Mouse (Mus musculus) midbrain, postnatal 0 days (tissue): ENCODE data around the gene Fxyd5. TPM values are rescaled to one million over a fixed set of nuclear protein-coding genes. Genes with fewer than 3 reads are reported as not detected.

ENCODE experiments used
- ATAC-seq: fragments of 200-750 bp; cut with Nextera tagmentation; 2 replicates; pipeline ENCODE4 v1.8.0; 2017; ENCODE audit warnings: moderate number of reproducible peaks, mild to moderate bottlenecking, moderate TSS enrichment, moderate library complexity; ENCODE audit not compliant: low FRiP score
- DNase-seq: peaks from one replicate; pipeline ENCODE4 v3.0.0-alpha.2; 2015; ENCODE audit warnings: low spot score
- H3K27ac ChIP-seq: fragments of 300-500 bp; sonication (generic); 2 replicates; pipeline ENCODE4 v1.5.1; 2014; ENCODE audit warnings: low read depth, mild to moderate bottlenecking, low read length, mixed read lengths
- H3K27me3 ChIP-seq: fragments of 300-500 bp; sonication (generic); 2 replicates; pipeline ENCODE4 v1.6.1; 2014; ENCODE audit warnings: low read length, control low read depth, mixed read lengths; ENCODE audit not compliant: insufficient read depth
- H3K36me3 ChIP-seq: fragments of 300-500 bp; sonication (generic); 2 replicates; pipeline ENCODE4 v1.6.1; 2014; ENCODE audit warnings: low read length, control low read depth, mixed read lengths; ENCODE audit not compliant: insufficient read depth
- H3K4me1 ChIP-seq: fragments of 300-500 bp; sonication (generic); 2 replicates; pipeline ENCODE4 v1.6.1; 2014; ENCODE audit warnings: mild to moderate bottlenecking, control low read depth, antibody characterized with exemption, low read length, mixed read lengths; ENCODE audit not compliant: insufficient read depth
- H3K4me2 ChIP-seq: fragments of 300-500 bp; sonication (generic); 2 replicates; pipeline ENCODE4 v1.6.1; 2014; ENCODE audit warnings: low read depth, mild to moderate bottlenecking, low read length, mixed read lengths; ENCODE audit not compliant: poor library complexity, severe bottlenecking
- H3K4me3 ChIP-seq: fragments of 300-500 bp; sonication (generic); 2 replicates; pipeline ENCODE4 v1.5.1; 2014; ENCODE audit warnings: low read depth, mild to moderate bottlenecking, low read length, moderate library complexity
- H3K9ac ChIP-seq: fragments of 300-500 bp; sonication (generic); replicated peaks from 2 replicates; pipeline ENCODE4 v1.6.1; 2014; ENCODE audit warnings: mild to moderate bottlenecking, low read length, moderate library complexity, mixed read lengths; ENCODE audit not compliant: poor library complexity, severe bottlenecking
- H3K9me3 ChIP-seq: fragments of 300-500 bp; sonication (generic); 2 replicates; pipeline ENCODE4 v1.6.1; 2016; ENCODE audit warnings: low read length, control low read depth
- CTCF ChIP-seq: IDR thresholded peaks from 2 replicates; pipeline ENCODE4 v1.5.1; 2016; ENCODE audit warnings: antibody characterized with exemption, mild to moderate bottlenecking
- WGBS: fragments of 180-500 bp; shearing (Covaris S2); extraction: QIAGEN DNeasy Blood & Tissue Kit; methylation state at CpG from one replicate; pipeline ENCODE4 v1.1.7; 2014; 5-methylcytosine and 5-hydroxymethylcytosine counted together
- polyA plus RNA-seq: library from polyadenylated mRNA; unstranded; fragments of >200 nt; fragmentation: Nextera tagmentation; extraction: Ambion mirVana; gene quantifications from 2 replicates; pipeline ENCODE4 v1.2.1, GENCODE M21; 2015
- total RNA-seq: library from RNA; depleted of rRNA; stranded (reverse); fragments of >200 nt; gene quantifications from 2 replicates; pipeline ENCODE4 v1.2.3, GENCODE M21; 2014

Gene Fxyd5
- total and polyA plus RNA-seq, 2 experiments from 2014 or later, result 31.9 to 48.0 TPM

DNA sequence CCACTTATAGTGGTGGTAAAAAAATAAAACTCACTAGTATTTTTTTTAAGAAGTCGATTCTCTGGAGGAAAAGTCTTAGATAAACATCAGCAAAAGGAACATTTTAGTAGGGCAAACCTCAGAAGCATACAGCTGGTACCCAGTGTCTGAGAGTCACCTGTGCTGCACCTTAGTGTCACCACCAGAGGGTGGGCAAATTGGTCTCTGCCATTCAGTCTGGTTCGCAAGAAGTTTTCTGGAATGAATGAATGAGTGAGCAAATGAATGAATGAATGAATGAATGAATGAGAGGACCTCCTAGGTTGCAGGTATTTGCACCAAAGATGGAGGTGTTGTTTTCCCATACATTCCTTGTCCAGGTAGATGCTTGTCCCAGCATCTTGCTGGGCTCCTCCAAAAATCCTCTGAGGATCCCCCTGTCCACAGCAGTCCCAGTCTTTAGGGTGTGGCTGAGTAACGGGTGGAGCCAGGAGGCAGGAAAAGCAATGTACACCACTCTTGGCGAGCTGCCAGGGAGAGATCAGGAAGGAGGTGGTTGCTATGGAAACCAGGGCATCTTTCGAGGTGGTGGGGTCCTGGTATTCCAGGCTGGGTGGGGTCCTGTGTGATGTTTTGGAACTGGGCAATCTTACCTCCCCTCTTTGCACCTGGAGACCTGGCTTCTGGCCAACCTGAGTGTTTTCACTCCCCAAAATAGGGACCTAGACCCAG is 7.0 kb upstream of the Fxyd5 start:
- Histone ChIP-seq H3K9me3 (no peaks in the 10 kb centered on the region), H3K27me3 (peaks cover 18% of the 10 kb centered on the region), H3K9ac (peak overlapping the region; percentile 67), H3K27ac (peak overlapping the region; percentile 27; the same call in 1 of the 2 replicates), H3K4me1 (peaks cover 9% of the 10 kb centered on the region; the same call in 1 of the 2 replicates), H3K36me3 (no peaks in the 10 kb centered on the region), H3K4me2 (peak overlapping the region; percentile 69), H3K4me3 (peak overlapping the region; percentile 44)
- TF ChIP-seq CTCF, result peak; percentile 61
- WGBS, result 18% methylated on average over 5 of the region's 5 CpGs
- peak; percentile 78 for DNase-seq
- no peak for ATAC-seq

DNA sequence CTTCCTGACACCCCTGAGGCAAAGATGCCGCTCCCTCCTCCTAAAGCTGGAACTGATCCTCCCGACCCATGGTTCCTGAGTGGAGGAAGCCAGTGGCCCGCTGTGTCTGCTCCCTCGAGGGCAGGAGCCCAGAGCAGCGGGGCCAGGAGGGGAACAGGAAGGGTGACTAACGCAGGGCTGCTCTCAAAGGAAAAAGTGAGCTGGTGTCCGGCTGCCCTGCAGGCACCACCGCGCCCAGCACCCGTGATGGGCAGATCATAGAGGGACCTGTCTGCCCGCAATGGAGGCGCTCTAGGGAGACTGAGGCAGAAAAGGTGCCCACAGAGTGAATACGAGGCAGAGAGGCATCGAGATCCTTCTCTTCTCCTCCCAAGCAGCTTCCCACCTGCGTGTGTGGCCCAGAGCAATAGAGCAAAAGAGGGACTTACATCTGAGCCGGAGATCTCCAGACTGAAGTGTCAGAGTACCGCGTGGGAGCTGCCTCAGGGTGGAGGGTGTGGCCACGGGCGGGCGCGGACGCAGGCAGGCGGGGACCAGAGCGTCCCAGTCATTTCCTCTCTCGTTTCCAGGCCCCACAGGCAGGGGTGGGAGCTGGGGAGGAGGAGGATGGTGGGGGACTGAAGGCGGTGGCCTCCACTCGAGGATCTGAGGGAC is 492 bp downstream of the Fxyd5 start:
- WGBS, result 7% methylated on average over 28 of the region's 28 CpGs
- Histone ChIP-seq H3K4me2 (peak overlapping the region; percentile 20; the same call in 1 of the 2 replicates), H3K4me1 (no peaks in the 10 kb centered on the region), H3K36me3 (peaks cover 7% of the 10 kb centered on the region; the same call in 1 of the 2 replicates), H3K27ac (no peak overlapping the region), H3K4me3 (no peak overlapping the region), H3K27me3 (peaks cover 22% of the 10 kb centered on the region), H3K9ac (no peak overlapping the region), H3K9me3 (no peaks in the 10 kb centered on the region)
- DNase-seq (no peak), ATAC-seq (no peak)
- TF ChIP-seq CTCF, result no peak

DNA sequence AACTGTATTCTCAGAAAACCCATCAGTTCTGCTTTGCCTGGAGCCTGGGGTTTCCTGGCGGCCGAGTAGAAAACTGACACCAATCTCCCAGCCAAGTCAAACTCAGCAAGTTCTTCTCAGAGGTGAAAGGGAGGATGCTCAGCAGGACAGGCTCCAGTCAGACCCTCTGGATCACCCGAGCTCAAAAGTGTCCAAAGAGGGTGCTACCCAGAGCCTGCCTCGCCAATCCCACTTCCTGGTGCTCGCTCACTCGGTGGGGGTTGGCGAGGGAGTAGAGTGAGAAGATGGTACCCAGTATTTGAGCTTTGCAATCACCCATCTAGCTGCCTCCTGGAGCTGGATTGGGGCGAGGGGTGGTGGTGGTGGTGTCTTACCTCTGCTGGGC is 1.3 kb downstream of the Fxyd5 start:
- H3K4me2 ChIP-seq, result no peak overlapping the region
- ATAC-seq (no peak), DNase-seq (no peak)
- H3K36me3 ChIP-seq, result peaks cover 7% of the 10 kb centered on the region; the same call in 1 of the 2 replicates
- H3K27me3 ChIP-seq, result peaks cover 22% of the 10 kb centered on the region
- H3K9ac ChIP-seq, result no peak overlapping the region
- H3K9me3 ChIP-seq, result no peaks in the 10 kb centered on the region
- 53% methylated on average over 8 of the region's 8 CpGs for WGBS
- H3K4me1 ChIP-seq, result no peaks in the 10 kb centered on the region
- no peak overlapping the region for H3K27ac ChIP-seq
- no peak for TF ChIP-seq CTCF
- no peak overlapping the region for H3K4me3 ChIP-seq

DNA sequence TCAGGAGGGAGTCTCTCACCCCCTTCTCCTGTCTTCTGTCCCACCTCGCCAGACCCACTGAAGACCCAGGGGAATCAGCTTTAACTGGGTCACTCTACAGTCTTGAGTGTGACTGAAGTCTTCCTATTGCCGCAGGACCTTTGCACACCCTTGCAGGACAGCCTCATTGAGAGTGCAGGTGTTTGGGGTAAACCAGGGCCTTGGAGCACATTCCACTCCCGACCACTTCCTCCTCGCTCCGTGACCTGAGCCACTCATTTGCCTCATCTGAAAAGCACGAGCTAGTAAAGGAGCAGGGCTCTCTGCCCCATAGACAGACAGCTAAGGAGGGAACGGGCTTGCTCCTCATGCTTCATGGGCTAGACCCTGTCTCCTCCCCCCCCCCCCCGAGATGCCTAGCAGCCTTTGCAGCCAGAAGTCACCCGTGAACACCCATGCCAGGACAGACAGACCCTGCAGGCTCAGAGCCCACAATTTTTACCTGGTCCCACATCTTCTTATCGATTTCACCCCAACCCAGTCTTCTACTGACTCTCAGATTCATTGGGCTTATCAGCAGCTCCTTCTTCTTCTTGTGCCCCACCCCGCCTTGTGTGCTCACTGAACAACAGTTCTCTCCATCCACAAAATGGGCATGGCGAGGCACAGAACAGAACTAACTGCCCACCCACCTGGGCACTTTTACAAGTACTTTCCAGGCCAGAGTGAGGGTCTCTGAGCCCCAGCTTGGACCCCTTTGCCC is 1.8 kb downstream of the Fxyd5 start:
- DNase-seq, result no peak
- 83% methylated on average over 11 of the region's 12 CpGs for WGBS
- no peak overlapping the region for H3K4me3 ChIP-seq

DNA sequence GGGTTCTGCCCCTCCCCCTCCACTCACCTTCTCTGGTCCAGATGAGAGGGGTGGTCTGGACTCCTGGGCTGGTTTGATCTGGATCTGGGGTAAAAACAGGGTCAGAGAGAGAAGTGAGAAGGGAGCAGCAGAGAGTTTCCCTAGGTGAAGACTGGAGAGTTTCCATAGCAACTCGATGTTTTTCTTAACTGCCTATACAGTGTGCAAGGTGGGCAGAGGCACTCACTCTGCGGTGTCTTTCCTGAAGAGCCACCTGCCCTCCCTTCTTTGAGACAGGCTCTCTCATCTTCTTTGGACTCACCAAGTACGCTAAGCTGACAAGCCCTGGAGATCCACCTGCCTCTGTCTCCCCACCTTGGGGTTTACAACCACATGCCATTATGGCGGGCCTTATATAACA is 3.3 kb downstream of the Fxyd5 start:
- Histone ChIP-seq H3K9me3 (no peaks in the 10 kb centered on the region), H3K9ac (no peak overlapping the region), H3K4me3 (no peak overlapping the region), H3K36me3 (peaks cover 12% of the 10 kb centered on the region), H3K27me3 (peaks cover 16% of the 10 kb centered on the region), H3K4me2 (no peak overlapping the region), H3K4me1 (no peaks in the 10 kb centered on the region), H3K27ac (no peak overlapping the region)
- DNase-seq (no peak), ATAC-seq (no peak)
- TF ChIP-seq CTCF, result no peak
- 83% methylated on average over 4 of the region's 4 CpGs for WGBS

More for the DNA sequence above, 1.8 kb downstream of the Fxyd5 start:
- no peak for TF ChIP-seq CTCF
- Histone ChIP-seq H3K27me3 (peaks cover 22% of the 10 kb centered on the region), H3K9ac (no peak overlapping the region), H3K4me2 (no peak overlapping the region), H3K27ac (no peak overlapping the region), H3K4me1 (no peaks in the 10 kb centered on the region), H3K36me3 (peaks cover 9% of the 10 kb centered on the region; the same call in 1 of the 2 replicates), H3K9me3 (no peaks in the 10 kb centered on the region)
- ATAC-seq, result no peak
